Mouse (Mus musculus): ENCODE measurements around the gene Gjc1. TPM values are rescaled to one million over a fixed set of nuclear protein-coding genes. Genes with fewer than 3 reads are reported as not detected.

Gjc1 gene
- polyA plus RNA-seq, 1 experiment from 2014 or later: 96.1 TPM

- H3K27me3 ChIP-seq (ENCODE audit: control insufficient read depth, insufficient read depth, low read length): no peaks in the 10 kb centered on the region; the same call in 1 of the 2 replicates
- H3K36me3 ChIP-seq (ENCODE audit: control insufficient read depth, insufficient read depth, low read length): no peaks in the 10 kb centered on the region; the same call in 1 of the 2 replicates
- 59% methylated on average over 18 of the region's 18 CpGs for WGBS
- DNase-seq (ENCODE audit: low spot score) (no peak), ATAC-seq (replicated peaks; ENCODE audit: low FRiP score) (no peak)
- H3K4me3 ChIP-seq (ENCODE audit: low read depth, low read length): no peak overlapping the region
- peaks cover 33% of the 10 kb centered on the region; the same call in 1 of the 2 replicates for H3K4me1 ChIP-seq (replicated peaks; ENCODE audit: control insufficient read depth, insufficient read depth, low read length)
- H3K9me3 ChIP-seq (ENCODE audit: control insufficient read depth, low read length): no peaks in the 10 kb centered on the region
- no peak overlapping the region for H3K9ac ChIP-seq (ENCODE audit: low read length)
- H3K27ac ChIP-seq (ENCODE audit: low read depth, low read length): no peak overlapping the region; the same call in 1 of the 2 replicates
- no peak overlapping the region for H3K4me2 ChIP-seq (ENCODE audit: low read depth, low read length, severe bottlenecking)
These were observed 46.5 kb downstream of the Gjc1 start for GRCm38 (mm10) chr11:102772771-102773700.

GRCm38 (mm10) chr11:102771916-102772714, 47.4 kb downstream of the Gjc1 start:
- ATAC-seq (replicated peaks; ENCODE audit: low FRiP score) (no peak), DNase-seq (ENCODE audit: low spot score) (no peak)
- Histone ChIP-seq H3K9me3 (ENCODE audit: control insufficient read depth, low read length) (no peaks in the 10 kb centered on the region), H3K4me3 (ENCODE audit: low read depth, low read length) (no peak overlapping the region), H3K27ac (ENCODE audit: low read depth, low read length) (no peak overlapping the region), H3K9ac (ENCODE audit: low read length) (no peak overlapping the region), H3K27me3 (ENCODE audit: control insufficient read depth, insufficient read depth, low read length) (no peaks in the 10 kb centered on the region; the same call in 1 of the 2 replicates), H3K36me3 (ENCODE audit: control insufficient read depth, insufficient read depth, low read length) (no peaks in the 10 kb centered on the region; the same call in 1 of the 2 replicates), H3K4me1 (replicated peaks; ENCODE audit: control insufficient read depth, insufficient read depth, low read length) (peaks cover 28% of the 10 kb centered on the region; the same call in 1 of the 2 replicates), H3K4me2 (ENCODE audit: low read depth, low read length, severe bottlenecking) (no peak overlapping the region)
- WGBS: 22% methylated on average over 16 of the region's 16 CpGs

GRCm38 (mm10) chr11:102770662-102771435, 48.7 kb downstream of the Gjc1 start:
- 46% methylated on average over 15 of the region's 15 CpGs for WGBS
- H3K27me3 ChIP-seq (ENCODE audit: control insufficient read depth, insufficient read depth, low read length): no peaks in the 10 kb centered on the region; the same call in 1 of the 2 replicates
- H3K27ac ChIP-seq (ENCODE audit: low read depth, low read length): no peak overlapping the region
- no peaks in the 10 kb centered on the region for H3K9me3 ChIP-seq (ENCODE audit: control insufficient read depth, low read length)
- no peaks in the 10 kb centered on the region for H3K36me3 ChIP-seq (ENCODE audit: control insufficient read depth, insufficient read depth, low read length)
- H3K4me2 ChIP-seq (ENCODE audit: low read depth, low read length, severe bottlenecking): no peak overlapping the region
- H3K4me3 ChIP-seq (ENCODE audit: low read depth, low read length): no peak overlapping the region
- ATAC-seq (replicated peaks; ENCODE audit: low FRiP score): no peak
- H3K4me1 ChIP-seq (replicated peaks; ENCODE audit: control insufficient read depth, insufficient read depth, low read length): peaks cover 28% of the 10 kb centered on the region; the same call in 1 of the 2 replicates
- H3K9ac ChIP-seq (ENCODE audit: low read length): no peak overlapping the region
- no peak for DNase-seq (ENCODE audit: low spot score)

GRCm38 (mm10) chr11:102769993-102770661, 49.4 kb downstream of the Gjc1 start:
- no peak overlapping the region for H3K27ac ChIP-seq (ENCODE audit: low read depth, low read length)
- no peaks in the 10 kb centered on the region for H3K9me3 ChIP-seq (ENCODE audit: control insufficient read depth, low read length)
- 90% methylated on average over 12 of the region's 12 CpGs for WGBS
- H3K36me3 ChIP-seq (ENCODE audit: control insufficient read depth, insufficient read depth, low read length): no peaks in the 10 kb centered on the region
- H3K27me3 ChIP-seq (ENCODE audit: control insufficient read depth, insufficient read depth, low read length): no peaks in the 10 kb centered on the region; the same call in 1 of the 2 replicates
- no peak overlapping the region for H3K4me3 ChIP-seq (ENCODE audit: low read depth, low read length)
- DNase-seq (ENCODE audit: low spot score): no peak
- H3K4me1 ChIP-seq (replicated peaks; ENCODE audit: control insufficient read depth, insufficient read depth, low read length): peaks cover 28% of the 10 kb centered on the region; the same call in 1 of the 2 replicates
- ATAC-seq (replicated peaks; ENCODE audit: low FRiP score): no peak
- no peak overlapping the region for H3K4me2 ChIP-seq (ENCODE audit: low read depth, low read length, severe bottlenecking)
- H3K9ac ChIP-seq (ENCODE audit: low read length): no peak overlapping the region

- Histone ChIP-seq H3K4me3 (ENCODE audit: low read depth, low read length) (no peak overlapping the region), H3K27ac (ENCODE audit: low read depth, low read length) (no peak overlapping the region), H3K36me3 (ENCODE audit: control insufficient read depth, insufficient read depth, low read length) (no peaks in the 10 kb centered on the region), H3K9me3 (ENCODE audit: control insufficient read depth, low read length) (no peaks in the 10 kb centered on the region), H3K9ac (ENCODE audit: low read length) (no peak overlapping the region), H3K4me1 (replicated peaks; ENCODE audit: control insufficient read depth, insufficient read depth, low read length) (peaks cover 28% of the 10 kb centered on the region; the same call in 1 of the 2 replicates), H3K4me2 (ENCODE audit: low read depth, low read length, severe bottlenecking) (no peak overlapping the region), H3K27me3 (ENCODE audit: control insufficient read depth, insufficient read depth, low read length) (no peaks in the 10 kb centered on the region; the same call in 1 of the 2 replicates)
- DNase-seq (ENCODE audit: low spot score) (no peak), ATAC-seq (replicated peaks; ENCODE audit: low FRiP score) (no peak)
- 82% methylated on average over 6 of the region's 6 CpGs for WGBS
These were observed 50.4 kb downstream of the Gjc1 start for GRCm38 (mm10) chr11:102769141-102769540.

GRCm38 (mm10) chr11:102767055-102767670, 52.3 kb downstream of the Gjc1 start:
- no peak overlapping the region for H3K27ac ChIP-seq (ENCODE audit: low read depth, low read length)
- H3K9me3 ChIP-seq (ENCODE audit: control insufficient read depth, low read length): no peaks in the 10 kb centered on the region
- no peak overlapping the region for H3K4me3 ChIP-seq (ENCODE audit: low read depth, low read length)
- DNase-seq (ENCODE audit: low spot score) (no peak), ATAC-seq (replicated peaks; ENCODE audit: low FRiP score) (no peak)
- 63% methylated on average over 6 of the region's 6 CpGs for WGBS
- H3K4me2 ChIP-seq (ENCODE audit: low read depth, low read length, severe bottlenecking): no peak overlapping the region
- peaks cover 3% of the 10 kb centered on the region for H3K27me3 ChIP-seq (ENCODE audit: control insufficient read depth, insufficient read depth, low read length)
- no peak overlapping the region for H3K9ac ChIP-seq (ENCODE audit: low read length)
- peaks cover 17% of the 10 kb centered on the region; the same call in 1 of the 2 replicates for H3K4me1 ChIP-seq (replicated peaks; ENCODE audit: control insufficient read depth, insufficient read depth, low read length)
- H3K36me3 ChIP-seq (ENCODE audit: control insufficient read depth, insufficient read depth, low read length): no peaks in the 10 kb centered on the region

GRCm38 (mm10) chr11:102765416-102765815, 54.1 kb downstream of the Gjc1 start:
- no peak overlapping the region for H3K27ac ChIP-seq (ENCODE audit: low read depth, low read length)
- no peak overlapping the region for H3K4me2 ChIP-seq (ENCODE audit: low read depth, low read length, severe bottlenecking)
- no peak for ATAC-seq (replicated peaks; ENCODE audit: low FRiP score)
- 88% methylated on average over 5 of the region's 5 CpGs for WGBS
- H3K36me3 ChIP-seq (ENCODE audit: control insufficient read depth, insufficient read depth, low read length): no peaks in the 10 kb centered on the region
- no peak for DNase-seq (ENCODE audit: low spot score)
- H3K4me3 ChIP-seq (ENCODE audit: low read depth, low read length): no peak overlapping the region
- no peaks in the 10 kb centered on the region for H3K9me3 ChIP-seq (ENCODE audit: control insufficient read depth, low read length)
- H3K27me3 ChIP-seq (ENCODE audit: control insufficient read depth, insufficient read depth, low read length): peaks cover 11% of the 10 kb centered on the region
- H3K4me1 ChIP-seq (replicated peaks; ENCODE audit: control insufficient read depth, insufficient read depth, low read length): peaks cover 9% of the 10 kb centered on the region; the same call in 1 of the 2 replicates
- no peak overlapping the region for H3K9ac ChIP-seq (ENCODE audit: low read length)

Measured in forebrain, embryonic 11.5 days (tissue).